Mouse (Mus musculus) left cerebral cortex, adult 8-10 months (tissue): ENCODE data around the gene Cox7b. TPM values are rescaled to one million over a fixed set of nuclear protein-coding genes. Genes with fewer than 3 reads are reported as not detected.
"Not testable (repeated sequence)": the region's sequence is repeated elsewhere in the genome, so short reads cannot be mapped to it uniquely, and the experiment has no call there.

Experiments used
- DNase-seq, 2 experiments: peaks; one replicate each; pipeline ENCODE4 v3.0.0; 2022; ENCODE audit warnings: low spot score in 2 of 2
- total RNA-seq, 4 experiments: library from RNA; stranded (reverse); gene quantifications; 2 replicates each; pipeline ENCODE4 v1.2.4; 2022

The Cox7b gene
- total RNA-seq: 100 to 1,000 TPM; 294 to 376 (median 326) TPM

DNA sequence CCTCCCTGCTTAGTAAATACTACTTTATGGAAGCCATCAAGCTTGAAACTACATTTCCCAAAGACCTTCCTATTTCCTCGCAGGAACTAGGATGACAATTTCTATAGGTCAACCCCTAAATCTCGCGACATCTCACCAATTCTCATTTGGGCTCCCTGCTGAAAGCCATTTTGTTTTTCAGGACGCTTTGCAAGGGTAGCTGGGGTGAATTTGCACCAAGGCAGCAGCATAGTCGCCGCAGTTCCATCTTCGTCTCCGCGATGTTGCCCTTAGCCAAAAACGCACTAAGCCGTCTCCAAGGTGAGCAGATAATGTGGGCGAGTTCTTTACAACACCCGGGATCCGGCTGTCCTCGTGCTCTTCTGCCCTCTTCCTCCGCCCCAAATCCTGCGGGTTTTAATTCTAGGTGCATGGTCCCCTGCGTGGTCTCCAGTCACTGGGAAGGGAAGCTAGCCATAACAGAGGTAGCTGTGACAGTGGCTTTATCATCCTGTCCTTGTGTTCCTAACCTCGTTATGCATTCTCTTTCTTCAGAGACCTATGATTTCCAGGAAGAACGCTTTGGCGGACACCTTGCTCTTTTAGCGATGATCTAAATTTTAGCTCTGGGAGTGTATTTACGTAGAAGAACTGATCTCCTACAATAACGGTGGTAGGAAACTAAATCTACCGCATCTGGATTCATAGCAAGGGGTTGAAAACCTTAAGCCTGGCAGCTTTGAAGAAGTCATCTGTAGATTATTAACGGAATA, at the start of gene Cox7b:
Cox7b (plus strand) TSS at position 130 of the 752 bp plus-strand sequence.
- DNase-seq: peak; percentile 50 to 69

DNA sequence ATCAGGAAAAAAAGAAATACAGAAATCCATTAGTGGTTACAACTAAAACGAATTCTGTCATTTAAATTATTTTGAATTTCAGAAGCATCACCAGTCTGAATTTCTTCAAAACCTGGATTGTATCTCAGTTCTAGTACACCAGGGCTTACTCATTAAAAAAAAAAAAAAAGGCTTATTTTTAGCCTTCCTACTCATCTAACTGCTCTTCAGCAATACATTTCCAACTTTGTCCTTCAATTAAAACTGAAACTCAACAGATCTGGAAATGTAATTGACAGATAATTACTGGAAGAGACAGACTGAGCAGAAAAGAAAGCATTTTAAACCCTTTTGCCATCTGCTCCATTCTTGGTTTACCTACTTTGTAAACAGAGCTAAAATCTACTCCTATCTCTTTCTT, 13.9 kb upstream of the Cox7b start:
- no peak for DNase-seq

DNA sequence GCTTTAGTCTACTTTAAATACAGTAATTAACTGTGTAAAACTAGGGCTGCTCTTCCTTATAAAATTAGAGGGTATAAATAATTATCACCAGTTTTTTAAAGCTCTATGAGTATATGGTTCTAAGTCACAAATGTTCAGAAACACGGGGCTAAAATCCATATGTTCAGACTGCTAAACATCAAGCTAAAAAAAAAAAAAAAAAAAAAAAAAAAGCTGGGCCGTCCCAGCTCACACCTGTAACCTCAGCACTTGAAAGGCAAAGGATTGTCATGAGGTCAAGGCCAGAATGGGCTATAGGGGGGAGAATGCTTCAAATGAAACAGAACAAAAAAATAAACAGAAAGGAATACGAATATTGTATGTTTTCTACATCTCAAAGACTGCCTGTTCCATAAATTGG, 4.7 kb upstream of the Cox7b start:
- DNase-seq: no peak

DNA sequence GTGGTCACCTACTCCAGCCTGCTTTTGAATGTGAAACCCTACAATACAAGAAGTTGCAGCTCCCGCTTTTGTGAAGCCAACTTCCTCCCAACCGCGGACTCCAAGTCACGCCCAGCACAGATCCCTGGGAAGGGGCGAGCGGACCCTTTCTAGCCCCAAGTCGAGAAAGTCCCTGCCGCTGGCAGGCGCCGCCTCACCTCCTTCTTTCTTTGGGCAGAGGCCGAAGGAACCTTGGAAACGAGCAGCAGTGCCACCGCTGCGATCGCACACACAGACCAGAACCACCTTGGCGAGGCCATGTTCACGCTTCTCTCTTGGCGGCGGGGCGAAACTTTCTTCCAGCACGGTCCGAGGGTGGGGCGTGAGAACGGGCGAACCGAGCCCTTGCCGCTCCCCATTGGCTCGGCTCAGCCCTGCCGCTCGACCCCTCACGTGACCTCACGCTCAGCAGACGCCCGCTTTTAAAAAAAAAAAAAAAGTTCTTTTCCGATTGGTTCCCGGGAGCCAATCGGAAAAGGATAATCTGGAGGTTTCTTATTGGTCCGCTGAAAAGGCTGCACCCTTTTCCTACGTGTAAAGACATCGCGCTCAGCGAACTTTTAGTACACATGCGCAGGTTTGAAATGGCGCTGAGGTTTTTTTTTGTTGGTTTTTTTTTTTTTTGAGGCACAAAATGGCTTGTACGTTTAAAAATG, 3.9 kb upstream of the Cox7b start, which contains the start of gene Magt1:
Magt1 (minus strand) TSS at position 442 of the 695 bp plus-strand sequence.
- peak; percentile 46 to 82 for DNase-seq

DNA sequence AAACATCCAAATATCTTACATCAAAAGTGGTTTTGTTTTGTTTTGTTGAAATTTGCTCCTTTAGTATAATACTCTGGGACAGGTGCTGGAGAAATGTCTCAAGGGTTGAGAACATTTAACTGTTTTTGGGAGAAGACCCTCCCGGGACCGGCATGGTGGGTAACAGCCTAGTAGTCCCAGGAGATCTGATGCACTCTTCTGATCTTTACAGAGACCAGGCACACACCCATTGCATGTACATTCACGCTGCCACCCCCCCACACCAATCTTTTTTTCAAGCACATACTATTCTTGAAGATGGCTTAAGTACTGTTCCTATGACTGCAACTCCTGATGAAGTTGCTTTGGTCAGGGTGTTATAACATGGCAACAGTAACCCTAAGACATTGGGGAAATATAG, 2.9 kb upstream of the Cox7b start:
- no peak for DNase-seq

DNA sequence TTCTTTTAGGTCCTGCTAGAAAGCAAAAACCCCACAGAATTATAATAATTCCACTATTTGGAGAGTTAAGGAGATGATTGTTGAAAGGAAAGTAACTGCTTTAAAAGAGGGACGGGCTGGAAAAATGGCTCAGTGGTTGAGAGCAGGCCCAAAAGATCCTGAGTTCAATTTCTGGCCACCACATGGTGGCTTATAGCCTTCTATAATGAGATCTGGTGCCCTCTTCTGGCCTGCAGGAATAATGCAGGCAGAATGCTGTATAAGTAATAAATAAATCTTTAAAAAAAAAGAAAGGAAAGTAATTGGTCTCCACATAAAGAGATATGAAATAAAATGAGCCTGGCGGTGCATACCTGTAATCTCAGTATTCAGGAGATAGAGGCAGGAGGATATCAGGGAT, 2.3 kb upstream of the Cox7b start:
- DNase-seq: no peak

DNA sequence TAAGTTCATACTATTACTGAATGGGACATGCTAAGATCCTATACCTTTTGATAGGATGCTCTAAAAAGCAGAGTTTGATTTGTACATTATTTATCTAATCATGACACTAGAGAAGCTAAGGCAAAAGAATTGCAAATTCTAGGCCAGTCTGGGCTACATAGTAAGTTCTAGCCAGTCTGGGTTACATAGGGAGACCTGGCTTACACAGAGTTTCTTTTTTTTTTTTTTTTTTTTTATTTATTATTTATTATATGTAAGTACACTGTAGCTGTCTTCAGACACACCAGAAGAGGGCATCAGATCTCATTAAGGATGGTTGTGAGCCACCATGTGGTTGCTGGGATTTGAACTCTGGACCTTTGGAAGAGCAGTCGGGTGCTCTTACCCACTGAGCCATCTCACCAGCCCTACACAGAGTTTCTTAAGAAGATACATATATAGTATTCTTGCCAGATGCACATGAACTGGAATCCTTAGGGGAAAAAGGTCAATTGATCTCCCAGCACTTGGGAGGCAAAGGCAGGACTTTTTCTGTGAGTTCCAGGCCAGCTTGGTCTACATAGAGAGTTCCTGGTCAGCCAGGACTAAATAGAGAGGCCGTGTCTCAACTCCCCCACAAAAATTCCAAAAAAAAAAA, 641 bp upstream of the Cox7b start:
- DNase-seq: not testable (repeated sequence)

DNA sequence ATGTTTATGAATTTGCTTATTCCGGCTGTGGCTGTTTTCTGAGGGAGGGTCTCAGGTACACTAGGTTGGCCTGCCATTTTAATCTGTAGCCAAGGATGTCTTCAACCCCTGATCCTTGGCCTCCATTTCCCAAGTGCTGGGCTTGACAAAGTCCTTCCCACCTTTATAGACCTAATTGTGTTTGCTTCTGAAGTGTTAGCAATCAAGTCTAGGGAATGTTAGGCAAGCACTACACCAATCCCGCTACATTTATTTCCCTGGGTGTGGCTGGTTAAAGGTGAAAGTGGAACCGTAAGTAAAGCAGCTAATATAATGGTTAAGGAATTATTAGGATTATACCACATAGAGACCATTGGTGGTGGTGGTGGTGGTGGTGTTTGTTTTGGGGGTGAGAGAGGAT, 1.6 kb downstream of the Cox7b start:
- DNase-seq: no peak

DNA sequence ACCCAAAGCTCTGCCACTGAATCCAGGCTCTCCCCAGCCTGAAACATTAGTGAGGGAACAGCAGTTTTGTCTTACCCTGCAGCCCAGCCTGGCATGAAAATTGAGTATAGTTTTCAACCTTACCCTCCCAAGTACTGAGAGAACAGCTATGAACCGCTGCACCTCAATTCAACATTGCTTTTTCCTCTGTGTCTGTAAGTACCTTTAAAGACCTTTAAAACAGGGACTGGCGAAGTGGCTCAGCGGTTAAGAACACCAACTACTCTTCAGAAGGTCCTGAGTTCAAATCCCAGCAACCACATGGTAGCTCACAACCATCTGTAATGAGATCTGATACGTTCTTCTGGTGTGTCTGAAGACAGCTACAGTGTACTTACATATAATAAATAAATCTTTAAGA, 2.0 kb downstream of the Cox7b start:
- no peak for DNase-seq

DNA sequence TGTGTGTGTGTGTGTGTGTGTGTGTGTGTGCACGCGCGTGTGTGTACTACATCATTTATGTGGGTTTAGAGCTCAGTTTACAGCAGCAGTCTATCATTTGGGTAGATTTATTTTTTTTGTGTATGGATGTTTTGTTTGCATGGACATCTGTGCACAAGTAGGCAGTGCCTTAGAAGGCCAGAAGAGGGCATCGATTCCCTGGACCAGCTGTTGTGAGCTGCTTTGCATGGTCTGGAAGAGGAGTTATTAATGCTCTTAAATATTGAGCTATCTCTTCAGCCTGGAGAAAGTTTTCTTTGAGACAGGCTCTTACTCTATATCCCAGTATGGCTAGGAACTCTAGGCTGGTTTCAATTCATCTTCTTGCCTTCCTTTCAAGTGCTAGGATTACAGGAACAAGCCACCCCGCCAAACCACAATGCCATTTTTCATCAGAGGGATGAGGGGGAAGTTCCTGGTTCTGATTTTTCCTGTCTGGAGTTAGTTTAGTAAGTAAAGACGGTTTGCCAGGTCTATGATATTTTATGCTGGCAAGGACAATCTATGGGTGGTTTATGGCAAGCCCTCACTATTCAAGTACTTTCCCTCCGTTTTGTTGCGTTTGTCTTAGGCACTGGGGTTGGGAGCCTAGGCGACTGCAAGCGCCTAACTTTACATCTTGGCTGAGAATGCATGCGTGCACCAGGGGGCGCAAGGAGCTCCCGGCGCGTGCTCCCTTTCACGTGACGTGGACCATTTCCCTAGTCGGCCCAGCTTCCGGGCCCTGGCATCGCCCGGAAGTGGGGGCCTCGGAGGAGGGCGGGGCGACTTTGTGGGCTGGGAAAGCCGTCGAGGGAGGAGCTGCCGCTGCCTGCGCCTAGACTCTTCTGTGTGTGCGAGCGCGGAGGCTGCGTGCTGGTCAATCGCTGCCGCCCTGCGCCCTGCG, 11.2 kb downstream of the Cox7b start, which contains the start of gene Atp7a:
Atp7a (plus strand) TSS at position 859 of the 925 bp plus-strand sequence.
- DNase-seq: peak; percentile 61 to 80

DNA sequence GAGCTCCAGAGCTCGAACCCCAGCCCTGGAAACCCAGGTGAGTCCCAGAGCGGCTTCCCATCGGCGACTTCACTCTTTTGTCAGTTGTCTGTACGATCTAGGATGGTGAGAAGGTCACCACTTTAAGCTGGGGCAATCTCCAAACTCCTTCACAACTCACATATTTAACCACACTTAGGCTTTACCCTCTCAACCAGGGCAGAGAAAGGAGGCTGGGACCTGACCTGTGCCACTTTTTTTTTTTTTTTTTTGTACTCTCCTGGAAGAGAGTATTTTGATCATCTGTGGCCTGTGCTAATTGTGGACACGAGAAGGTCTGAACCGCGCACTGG, 11.8 kb downstream of the Cox7b start:
- no peak for DNase-seq

DNA sequence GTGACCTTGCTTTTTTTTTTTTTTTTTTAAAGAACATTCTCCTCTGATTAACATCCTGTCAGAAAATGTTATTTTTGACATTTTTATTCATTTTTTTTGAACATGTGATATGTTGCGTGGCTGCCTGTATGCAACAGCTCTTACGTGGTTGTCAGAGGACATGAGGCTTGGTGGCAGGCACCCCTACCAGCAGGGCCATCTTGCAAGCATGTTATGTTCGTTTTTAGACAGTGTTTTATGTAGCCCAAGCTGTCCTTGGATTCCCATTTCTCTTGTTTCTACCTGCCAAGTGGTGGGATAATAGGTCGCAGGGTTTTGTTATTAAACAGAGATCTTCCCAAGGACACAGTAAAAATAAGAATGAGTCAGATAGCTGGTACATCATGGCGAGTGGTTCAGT, 14.7 kb downstream of the Cox7b start:
- DNase-seq: no peak

DNA sequence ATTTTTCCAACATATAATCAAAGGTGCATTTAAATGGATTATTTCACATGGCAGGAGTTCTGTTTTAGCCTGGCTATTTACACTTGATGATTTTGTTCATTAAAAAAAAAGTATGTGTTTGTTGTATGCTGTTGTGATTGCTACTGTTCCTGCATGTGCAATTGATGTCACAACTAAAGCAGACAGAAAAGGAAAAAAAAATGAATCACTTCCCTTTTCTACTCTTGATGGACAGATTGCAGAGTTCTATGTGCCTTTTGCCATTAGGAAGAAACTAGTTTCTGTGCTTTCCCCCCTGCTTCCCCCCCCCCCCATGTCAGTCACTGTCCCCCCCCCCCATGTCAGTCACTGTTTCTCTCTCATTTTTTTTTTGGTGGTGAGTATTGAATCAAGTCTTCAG, 15.6 kb downstream of the Cox7b start:
- DNase-seq: no peak

DNA sequence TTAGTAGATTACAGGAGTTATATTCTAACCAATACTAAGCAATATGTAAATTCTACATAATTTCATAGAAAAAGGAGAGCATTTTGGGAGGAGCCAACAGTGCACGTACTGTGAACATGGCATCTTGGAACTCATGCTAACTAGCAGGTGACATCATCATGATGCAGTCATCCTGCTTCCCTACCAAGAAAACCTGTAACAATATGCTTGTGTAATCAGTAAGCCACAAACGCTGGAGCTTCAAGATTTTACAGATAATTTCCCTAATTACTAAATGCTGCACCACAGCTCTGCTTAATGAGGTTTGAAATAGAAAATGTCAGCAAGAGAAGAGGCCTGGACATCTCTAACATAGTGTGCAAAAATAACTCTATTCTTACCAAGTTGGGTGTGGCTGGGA, 20.2 kb downstream of the Cox7b start:
- no peak for DNase-seq

DNA sequence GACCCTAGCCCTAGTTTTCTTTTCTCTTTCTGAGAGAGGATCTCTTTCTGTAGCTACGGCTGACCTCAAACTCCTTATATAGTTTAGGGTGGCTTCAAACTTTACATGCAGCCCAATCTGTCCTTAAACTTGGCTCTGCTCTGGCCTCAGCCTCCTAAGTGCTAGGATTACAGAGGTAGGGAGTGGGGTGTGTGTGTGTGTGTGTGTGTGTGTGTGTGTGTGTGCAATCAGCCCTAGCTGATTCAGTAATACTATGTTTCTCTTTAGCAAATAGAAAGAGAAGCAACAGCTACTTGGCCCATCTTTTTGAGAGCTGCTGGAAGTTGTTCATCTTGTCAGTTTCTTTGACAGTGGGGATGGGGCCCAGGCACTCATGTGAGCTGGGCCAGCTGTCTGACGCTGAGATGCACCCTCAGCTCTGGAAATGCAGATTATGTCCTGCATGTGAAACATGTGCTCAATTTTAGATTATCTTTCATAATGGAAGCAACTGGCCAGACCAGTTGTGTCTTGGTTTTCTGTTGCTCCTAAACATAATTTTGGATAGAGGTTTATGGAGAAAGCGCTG, 21.8 kb downstream of the Cox7b start:
- DNase-seq: no peak

DNA sequence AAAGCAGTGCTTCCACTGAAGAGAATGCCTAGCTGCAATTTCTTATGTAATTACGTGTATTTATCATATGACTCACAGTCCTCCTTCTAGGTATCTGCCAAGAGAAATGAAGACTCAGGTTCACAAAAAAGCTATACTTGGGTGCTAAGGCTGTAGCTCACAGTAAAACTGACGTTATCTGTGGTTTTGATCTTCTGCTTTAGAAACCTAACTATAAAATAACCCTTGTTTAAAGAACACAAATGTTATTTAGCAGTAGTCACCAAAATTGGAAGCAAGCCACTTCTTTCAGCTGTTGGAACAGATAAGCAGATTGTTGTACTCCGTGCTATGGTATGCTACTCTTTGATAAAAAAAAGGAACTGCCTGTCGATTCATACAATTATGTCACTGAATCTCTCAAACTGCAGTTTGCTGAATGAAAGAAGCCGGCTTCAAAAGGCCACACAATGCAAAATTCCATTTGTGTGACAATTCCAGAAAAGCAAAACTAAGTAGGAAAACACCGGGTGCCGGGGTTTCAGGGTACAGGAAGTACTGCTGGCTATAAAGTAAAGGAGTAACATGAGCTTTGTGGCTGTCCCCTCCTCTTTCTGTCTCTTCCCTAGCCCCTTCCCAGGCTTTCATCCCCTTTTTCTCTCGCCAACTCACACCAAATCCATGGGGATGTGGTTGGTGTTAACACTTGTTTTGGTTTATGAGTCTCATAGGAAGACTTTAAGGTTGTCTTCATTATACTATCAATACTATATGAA, 28.5 kb downstream of the Cox7b start:
- DNase-seq: no peak

DNA sequence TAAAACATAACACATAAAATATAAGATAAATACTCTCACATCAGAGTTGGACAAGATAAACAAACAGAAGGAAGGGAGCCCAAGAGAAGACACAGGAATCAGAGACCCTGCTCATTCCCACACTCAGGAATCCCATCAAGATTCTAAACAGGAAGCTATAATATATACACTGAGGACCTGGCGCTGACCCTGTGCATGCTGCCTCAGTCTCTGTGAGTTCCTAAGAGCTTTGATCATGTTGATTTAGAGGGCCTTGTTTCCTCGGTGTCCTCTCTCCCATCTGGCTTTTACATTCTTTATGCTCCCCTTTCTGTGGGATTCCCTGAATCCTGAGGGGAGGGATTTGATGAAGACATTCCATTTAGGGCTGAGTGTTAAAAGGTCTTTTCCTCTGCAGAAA, 30.0 kb downstream of the Cox7b start:
- no peak for DNase-seq

DNA sequence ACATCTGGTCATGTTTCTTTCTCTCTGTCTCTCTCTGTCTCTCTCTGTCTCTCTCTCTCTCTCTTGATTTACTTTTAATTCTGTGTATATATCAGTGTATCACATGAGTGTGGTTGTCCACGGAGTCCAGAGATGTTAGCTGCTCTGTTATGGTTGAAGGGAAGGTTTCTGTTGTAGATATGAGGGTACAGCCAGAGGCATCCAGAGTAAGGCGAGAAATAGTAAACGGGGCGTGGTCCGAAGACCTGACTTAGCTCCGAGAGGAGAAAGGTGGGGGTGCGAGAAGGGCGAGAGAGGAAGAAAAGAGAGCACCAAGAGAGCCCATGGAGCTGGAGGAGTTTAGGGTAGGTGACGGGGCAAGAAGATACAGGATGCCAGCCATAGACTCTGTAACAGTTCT, 30.4 kb downstream of the Cox7b start:
- DNase-seq: no peak

DNA sequence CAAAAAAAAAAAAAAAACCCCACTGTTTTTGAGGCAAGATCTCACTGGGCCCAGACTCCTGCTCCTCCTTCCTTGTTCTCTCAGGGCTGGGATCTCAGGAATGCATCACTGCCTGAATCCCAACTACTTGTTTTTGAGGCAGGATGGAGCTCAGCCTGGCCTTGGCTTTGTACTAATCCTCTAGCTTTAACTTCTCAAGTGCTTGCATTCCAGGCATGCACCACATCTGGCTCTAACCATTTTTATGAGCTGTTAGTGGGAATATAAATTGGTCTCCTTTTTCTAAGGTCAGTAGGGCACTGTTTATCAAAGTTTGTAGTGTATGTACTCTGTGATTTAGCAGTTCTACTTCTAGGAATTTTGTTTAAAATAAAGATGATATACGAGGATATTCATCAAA, 32.7 kb downstream of the Cox7b start:
- no peak for DNase-seq
